Mouse (Mus musculus) spleen, postnatal 14 days (tissue): ENCODE measurements around the gene Slc22a17.
"Not testable (repeated sequence)": the region's sequence is repeated elsewhere in the genome, so short reads cannot be mapped to it uniquely, and the experiment has no call there.

Source experiments
- DNase-seq, 2 experiments: peaks; one replicate each; pipeline ENCODE4 v3.0.0; 2021 to 2022; ENCODE audit warnings: low spot score in 2 of 2

The Slc22a17 gene

GRCm38 (mm10) chr14:54912886-54913285 lies at the start of gene Slc22a17:
Gene Slc22a17 (minus strand): TSS chr14:54913132.
- peak in 1 of 2 experiments; percentile 24 for DNase-seq

- DNase-seq: no peak
Measured at GRCm38 (mm10) chr14:54962714-54963113, 49.8 kb upstream of the Slc22a17 start.

- DNase-seq: no peak
Measured at GRCm38 (mm10) chr14:54961487-54961886, 48.6 kb upstream of the Slc22a17 start.

GRCm38 (mm10) chr14:54960769-54961168 lies 47.8 kb upstream of the Slc22a17 start:
- no peak for DNase-seq

GRCm38 (mm10) chr14:54959853-54960613 lies 47.1 kb upstream of the Slc22a17 start:
- not testable (repeated sequence) for DNase-seq

GRCm38 (mm10) chr14:54959197-54959596 lies 46.3 kb upstream of the Slc22a17 start:
- DNase-seq: no peak

- no peak for DNase-seq
Measured at GRCm38 (mm10) chr14:54958503-54958902, 45.6 kb upstream of the Slc22a17 start.

- no peak for DNase-seq
Measured at GRCm38 (mm10) chr14:54956533-54956932, 43.6 kb upstream of the Slc22a17 start.

GRCm38 (mm10) chr14:54955481-54955880 lies 42.5 kb upstream of the Slc22a17 start:
- no peak for DNase-seq

GRCm38 (mm10) chr14:54954474-54954873 lies 41.5 kb upstream of the Slc22a17 start:
- DNase-seq: no peak

GRCm38 (mm10) chr14:54953664-54954206 lies 40.8 kb upstream of the Slc22a17 start:
- DNase-seq: no peak

- DNase-seq: no peak
Measured at GRCm38 (mm10) chr14:54951587-54951986, 38.7 kb upstream of the Slc22a17 start.

- no peak for DNase-seq
Measured at GRCm38 (mm10) chr14:54950493-54950892, 37.6 kb upstream of the Slc22a17 start.

GRCm38 (mm10) chr14:54948781-54949180 lies 35.8 kb upstream of the Slc22a17 start:
- no peak for DNase-seq

- not testable (repeated sequence) for DNase-seq
Measured at GRCm38 (mm10) chr14:54947008-54947407, 34.1 kb upstream of the Slc22a17 start.

- DNase-seq: no peak
Measured at GRCm38 (mm10) chr14:54945975-54946704, 33.2 kb upstream of the Slc22a17 start.

GRCm38 (mm10) chr14:54944939-54945338 lies 32.0 kb upstream of the Slc22a17 start:
- DNase-seq: no peak

GRCm38 (mm10) chr14:54943971-54944370 lies 31.0 kb upstream of the Slc22a17 start:
- no peak for DNase-seq

GRCm38 (mm10) chr14:54942479-54942878 lies 29.5 kb upstream of the Slc22a17 start:
- DNase-seq: no peak

GRCm38 (mm10) chr14:54941024-54941978 lies 28.4 kb upstream of the Slc22a17 start:
- no peak for DNase-seq

GRCm38 (mm10) chr14:54940176-54940530 lies 27.2 kb upstream of the Slc22a17 start:
- DNase-seq: no peak
